Mouse (Mus musculus): ENCODE measurements around the gene Olfr913.

Olfr913 gene

GRCm38 (mm10) chr9:38592459-38592858 lies at the start of gene Olfr913:
Gene Olfr913, plus strand, starts transcription at chr9:38592759.
- in situ Hi-C loops (cut with MboI, MseI): no loop called here

GRCm38 (mm10) chr9:38579878-38580277 lies 12.7 kb upstream of the Olfr913 start, which contains the start of gene Olfr912:
Gene Olfr912, plus strand, starts transcription at chr9:38580178.
- in situ Hi-C loops (cut with MboI, MseI): loop anchor here in 1 of 2 experiments (5.0 kb wide), 1 partner anchor 43 kb away; the partner anchor contains the start of gene Olfr910

- in situ Hi-C loops (cut with MboI, MseI): no loop called here
Observed at GRCm38 (mm10) chr9:38591056-38591455, 1.5 kb upstream of the Olfr913 start.

- in situ Hi-C loops (cut with MboI, MseI): no loop called here
Observed at GRCm38 (mm10) chr9:38604802-38605201, 12.2 kb downstream of the Olfr913 start, which contains the start of gene Olfr914. Gene Olfr914, plus strand, starts transcription at chr9:38605102.

- in situ Hi-C loops (cut with MboI, MseI): no loop called here
Observed at GRCm38 (mm10) chr9:38632406-38632805, 39.8 kb downstream of the Olfr913 start.

All from T-helper 17 cell (primary cell).